Mouse (Mus musculus): ENCODE results near the gene Cald1.

Gene Cald1

GRCm38 (mm10) chr6:34765721-34766120 lies 167.4 kb downstream of the Cald1 start:
- no peak for DNase-seq (ENCODE audit: low read depth)

GRCm38 (mm10) chr6:34769984-34770383 lies 171.7 kb downstream of the Cald1 start:
- DNase-seq (ENCODE audit: low read depth), result no peak

- DNase-seq (ENCODE audit: low read depth), result no peak
These were observed 172.2 kb downstream of the Cald1 start for GRCm38 (mm10) chr6:34770491-34770890.

DNA sequence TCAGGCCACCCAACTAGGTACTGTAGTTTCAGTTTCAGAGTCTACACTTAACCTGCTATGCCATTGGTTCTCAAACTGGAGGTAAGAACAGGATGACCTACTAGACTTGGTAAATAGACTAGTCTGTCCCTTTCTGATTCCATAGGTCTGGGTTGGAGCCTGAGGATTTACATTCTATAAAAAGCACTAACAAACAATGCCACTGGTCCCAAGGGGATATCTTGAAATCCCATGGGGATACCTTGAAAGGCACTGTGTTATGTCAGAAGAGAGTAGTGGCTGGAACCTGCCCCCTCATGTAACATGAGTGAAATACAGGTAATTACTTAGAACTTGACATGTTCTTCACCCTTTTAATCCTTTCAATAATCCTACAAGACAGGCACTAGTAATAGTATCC lies 178.1 kb downstream of the Cald1 start:
- peak; percentile 19 for DNase-seq (ENCODE audit: low read depth)

- peak; percentile 2 for DNase-seq (ENCODE audit: low read depth)
These were observed 178.8 kb downstream of the Cald1 start for GRCm38 (mm10) chr6:34777094-34777493.

DNA sequence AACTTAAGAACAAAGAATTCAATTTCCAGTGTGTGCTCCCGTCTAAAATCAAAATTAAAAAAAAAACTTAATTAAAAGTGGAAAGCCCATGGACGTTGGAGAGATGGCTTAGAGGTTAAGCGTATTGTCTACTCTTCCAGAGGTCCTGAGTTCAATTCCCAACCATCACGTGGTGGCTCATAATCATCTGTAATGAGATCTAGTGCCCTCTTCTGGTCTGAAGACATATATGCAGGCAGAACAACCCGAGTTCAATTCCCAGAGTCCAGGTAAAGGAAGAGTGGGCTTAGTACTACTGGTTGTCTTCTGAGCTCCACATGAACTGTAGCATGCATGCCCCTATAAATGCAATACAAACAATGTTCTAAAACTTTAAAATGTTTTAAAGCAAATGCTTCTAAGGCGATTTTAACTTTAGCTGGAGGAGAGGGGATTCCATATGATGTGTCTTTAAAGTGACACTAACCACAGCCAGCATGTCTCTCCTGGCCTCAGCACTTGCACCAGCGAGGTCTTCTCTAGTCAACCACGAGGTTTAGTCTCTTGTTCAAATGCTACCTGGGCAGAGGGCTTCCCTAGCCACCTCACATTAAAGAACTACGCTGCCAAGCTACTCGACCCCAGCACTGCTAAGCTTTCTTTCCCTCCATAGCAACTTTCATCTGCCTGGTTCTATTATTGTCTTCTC lies 179.8 kb downstream of the Cald1 start:
- DNase-seq (ENCODE audit: low read depth), result peak; percentile 42

- DNase-seq (ENCODE audit: low read depth), result peak; percentile 96
These were observed 182.1 kb downstream of the Cald1 start, which contains the start of gene Agbl3 for GRCm38 (mm10) chr6:34780231-34780942. Gene Agbl3, plus strand, starts transcription at chr6:34780432.

GRCm38 (mm10) chr6:34780943-34781289 lies 182.6 kb downstream of the Cald1 start:
- DNase-seq (ENCODE audit: low read depth), result no peak

GRCm38 (mm10) chr6:34782493-34782892 lies 184.2 kb downstream of the Cald1 start:
- DNase-seq (ENCODE audit: low read depth), result no peak

DNA sequence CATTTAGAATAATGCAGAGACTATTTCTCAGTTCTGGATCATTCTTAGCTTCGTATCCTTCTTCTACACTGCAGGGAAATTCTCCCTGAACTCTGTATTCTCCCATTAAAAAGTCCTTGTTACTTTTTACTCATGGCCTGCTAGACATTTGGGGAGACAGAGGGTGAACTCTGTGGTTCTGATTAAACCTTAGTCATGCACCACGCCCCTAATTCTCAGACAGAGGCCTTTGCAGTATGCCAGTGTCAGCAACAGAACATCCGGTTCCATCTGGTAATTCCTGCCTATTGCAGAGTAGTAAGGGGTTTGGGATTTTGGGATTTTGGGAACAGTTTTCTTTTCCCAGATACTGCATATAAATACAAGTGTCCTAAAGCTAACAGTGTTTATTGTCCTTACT lies 198.6 kb downstream of the Cald1 start:
- no peak for DNase-seq (ENCODE audit: low read depth)

- no peak for DNase-seq (ENCODE audit: low read depth)
These were observed 199.6 kb downstream of the Cald1 start for GRCm38 (mm10) chr6:34797887-34798286.

- no peak for DNase-seq (ENCODE audit: low read depth)
These were observed 207.3 kb downstream of the Cald1 start for GRCm38 (mm10) chr6:34805582-34805981.

GRCm38 (mm10) chr6:34810651-34811050 lies 212.4 kb downstream of the Cald1 start:
- no peak for DNase-seq (ENCODE audit: low read depth)

GRCm38 (mm10) chr6:34824406-34824805 lies 226.1 kb downstream of the Cald1 start:
- no peak for DNase-seq (ENCODE audit: low read depth)

Data from induced T-regulatory cell, adult 2 months (primary cell).